Mouse (Mus musculus) heart, postnatal 0 days (tissue): ENCODE measurements at regions not wholly inside any gene's neighbourhood (a gene's known extent, or its start where the extent isn't known, plus 50 kb on each side); places are given as distances from the start of the nearest gene placed in this dataset.

Experiments
- CTCF ChIP-seq: IDR thresholded peaks from 2 replicates; pipeline ENCODE4 v1.5.1; 2016; ENCODE audit warnings: antibody characterized with exemption, control low read depth, low read depth
- EP300 ChIP-seq: IDR thresholded peaks from 2 replicates; pipeline ENCODE4 v1.6.1; 2016; ENCODE audit warnings: antibody characterized with exemption, low read depth

DNA sequence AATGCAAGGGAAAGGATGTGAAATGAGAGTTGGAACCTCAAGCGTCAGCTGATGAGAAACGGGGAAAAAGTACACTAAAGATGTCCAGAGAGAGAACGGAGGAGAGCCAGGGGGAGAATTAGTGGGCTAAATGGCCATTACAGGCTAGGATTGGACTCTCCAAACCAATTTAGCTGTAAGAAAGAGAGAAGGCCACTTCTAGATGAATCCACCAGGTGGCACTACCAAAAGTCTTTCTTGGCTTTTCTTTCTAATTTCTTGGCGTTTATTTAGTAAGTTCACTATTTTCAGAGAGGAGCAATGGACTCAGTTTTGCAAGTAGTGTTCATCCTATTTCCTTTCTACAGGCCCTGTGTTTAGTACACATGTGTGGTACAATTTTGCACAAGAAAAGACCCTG lies 97.6 kb downstream of the Arrdc4 start:
- TF ChIP-seq EP300 (no peak), CTCF (peak; percentile 52)
